Mouse (Mus musculus) liver, adult (tissue): ENCODE data around the gene Hnrnpul2.

Source experiments
- GATA4 ChIP-seq: IDR thresholded peaks from 2 replicates; pipeline ENCODE4 v1.6.1; 2014; ENCODE audit warnings: mild to moderate bottlenecking, low read length; ENCODE audit not compliant: insufficient replicate concordance

Hnrnpul2 gene

GRCm38 (mm10) chr19:8838041-8838730 is 18.4 kb downstream of the Hnrnpul2 start:
- TF ChIP-seq GATA4, result no peak

DNA sequence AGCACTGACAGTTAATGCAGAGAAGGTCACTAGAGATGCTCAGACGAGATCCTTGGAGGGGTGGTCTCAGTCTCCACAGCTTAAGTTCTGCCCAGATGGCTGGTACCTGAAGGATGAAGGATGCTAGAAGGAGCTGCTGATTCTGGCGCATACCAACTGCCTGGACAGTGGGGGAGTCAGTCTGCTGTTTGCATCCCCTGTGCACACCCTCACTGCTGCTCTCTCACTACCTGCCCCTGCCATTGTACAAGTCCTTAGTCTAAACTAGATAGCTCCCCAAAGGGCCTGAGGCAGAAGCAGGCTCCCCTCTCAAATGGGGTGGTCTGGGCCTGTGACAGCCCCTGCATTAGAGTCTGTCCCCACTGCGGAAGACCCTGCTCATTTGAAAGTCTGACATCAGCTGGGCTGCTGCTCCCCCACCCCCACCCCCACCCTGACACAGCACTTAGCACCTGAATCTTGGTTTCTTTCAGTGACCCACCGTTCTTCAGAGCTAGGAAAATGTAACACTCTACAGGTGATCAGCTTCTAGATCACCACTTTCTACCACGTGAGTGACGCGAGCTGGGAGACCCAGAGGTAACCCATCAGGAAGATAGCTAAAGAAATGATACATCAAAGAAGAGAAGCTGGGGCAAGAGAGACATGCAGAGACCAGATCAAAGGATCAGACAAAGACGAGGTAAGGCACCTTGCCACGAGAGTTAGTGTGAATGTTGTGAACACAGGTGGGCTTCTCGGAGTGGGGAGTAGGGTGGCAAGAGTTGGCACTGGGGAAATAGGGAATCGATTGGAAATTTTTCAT is 19.5 kb downstream of the Hnrnpul2 start, which contains the start of gene Gng3:
Gng3 (minus strand) TSS at position 92 of the 805 bp plus-strand sequence.
- TF ChIP-seq GATA4, result no peak

DNA sequence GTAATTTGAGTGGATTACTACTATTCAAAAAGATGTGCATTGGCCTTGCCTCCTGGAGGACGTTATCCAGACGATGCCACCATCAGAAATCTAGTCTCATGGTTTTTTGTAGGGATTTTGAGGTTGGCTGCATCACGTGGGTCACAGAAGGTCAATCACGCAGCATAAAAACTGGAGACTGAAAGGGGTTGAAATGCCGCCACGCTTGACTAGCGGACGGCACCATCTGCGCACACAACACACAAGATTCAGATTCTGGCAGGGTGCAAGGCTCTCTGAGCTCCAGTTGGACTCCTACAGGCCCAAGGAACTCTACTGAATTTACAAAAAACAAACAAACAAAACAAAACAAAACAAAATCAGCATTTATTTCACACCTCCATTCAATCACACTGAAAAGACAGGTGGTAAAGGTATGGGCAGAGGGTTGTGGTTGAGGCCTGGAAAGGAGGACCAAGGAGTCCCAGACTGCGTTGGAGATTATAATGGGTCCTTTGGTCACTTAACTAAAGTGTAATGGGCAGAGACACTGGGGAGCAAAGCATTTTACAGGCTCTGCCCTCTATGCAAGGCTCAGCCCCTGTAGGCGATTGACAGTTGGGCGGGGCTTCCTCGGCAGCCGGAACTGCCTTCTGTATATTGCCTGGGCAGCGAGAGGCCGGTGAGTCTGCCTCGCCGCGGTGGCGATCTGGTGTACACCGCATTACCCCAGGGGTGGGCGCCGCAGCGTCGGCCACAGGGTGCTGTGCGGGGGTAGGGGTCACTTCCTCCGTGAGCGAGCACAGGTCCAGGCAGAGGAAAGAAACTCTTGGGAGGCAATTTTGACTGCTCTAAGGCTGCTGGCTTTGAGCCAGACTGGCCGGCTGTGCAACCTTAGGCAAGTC is 20.3 kb downstream of the Hnrnpul2 start:
- TF ChIP-seq GATA4, result no peak

DNA sequence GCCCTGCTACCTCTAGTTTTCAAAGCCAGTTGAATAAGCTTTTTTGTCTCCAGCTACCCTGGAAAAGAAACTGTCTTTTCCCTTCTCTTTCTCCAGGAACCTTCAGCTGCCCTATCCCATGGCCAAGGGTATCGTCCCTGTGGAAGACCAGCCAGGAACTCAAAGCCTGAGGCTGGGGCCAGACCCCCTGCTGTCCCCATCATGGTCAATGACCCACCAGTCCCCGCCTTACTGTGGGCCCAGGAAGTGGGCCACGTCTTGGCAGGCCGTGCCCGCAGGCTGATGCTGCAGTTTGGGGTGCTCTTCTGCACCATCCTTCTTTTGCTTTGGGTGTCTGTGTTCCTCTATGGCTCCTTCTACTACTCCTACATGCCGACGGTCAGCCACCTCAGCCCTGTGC is 21.2 kb downstream of the Hnrnpul2 start:
- no peak for TF ChIP-seq GATA4

DNA sequence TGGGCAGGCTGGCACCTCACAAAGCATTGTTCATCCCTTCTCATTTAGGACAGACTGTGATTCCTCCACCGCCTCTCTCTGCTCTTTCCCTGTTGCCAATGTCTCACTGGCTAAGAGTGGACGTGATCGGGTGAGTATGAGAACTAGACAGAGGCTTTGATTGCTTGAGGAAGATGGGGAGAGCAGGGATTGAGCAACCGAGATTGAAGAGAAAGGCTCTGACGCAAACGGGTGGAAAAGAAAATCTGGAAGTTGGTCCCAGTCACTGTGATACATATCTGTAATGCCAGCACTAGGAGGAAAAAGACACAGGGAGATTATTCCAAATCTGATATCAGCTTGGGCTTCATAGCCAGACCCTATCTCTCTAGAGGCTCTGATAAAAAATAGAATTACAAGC is 23.2 kb downstream of the Hnrnpul2 start:
- no peak for TF ChIP-seq GATA4

GRCm38 (mm10) chr19:8844371-8845129 is 24.7 kb downstream of the Hnrnpul2 start:
- no peak for TF ChIP-seq GATA4

DNA sequence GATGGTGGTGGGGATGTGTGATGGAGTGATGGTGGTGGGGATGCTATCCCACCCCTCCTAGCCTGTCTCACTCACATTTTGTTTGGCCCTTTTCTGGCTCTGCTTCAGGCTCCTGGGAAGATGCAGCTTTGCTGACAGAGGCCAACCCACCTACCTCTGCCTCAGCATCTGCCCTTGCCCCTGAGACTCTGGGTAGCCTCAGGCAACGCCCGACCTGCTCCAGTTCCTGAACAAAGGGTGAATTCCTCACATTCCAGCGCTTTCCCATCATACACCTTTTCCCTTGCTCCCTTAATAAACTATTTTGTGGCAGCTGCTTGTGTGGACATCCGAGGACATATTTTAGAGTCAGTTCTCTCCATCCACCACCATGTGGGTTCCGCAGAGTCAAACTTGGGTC is 28.5 kb downstream of the Hnrnpul2 start:
- no peak for TF ChIP-seq GATA4

DNA sequence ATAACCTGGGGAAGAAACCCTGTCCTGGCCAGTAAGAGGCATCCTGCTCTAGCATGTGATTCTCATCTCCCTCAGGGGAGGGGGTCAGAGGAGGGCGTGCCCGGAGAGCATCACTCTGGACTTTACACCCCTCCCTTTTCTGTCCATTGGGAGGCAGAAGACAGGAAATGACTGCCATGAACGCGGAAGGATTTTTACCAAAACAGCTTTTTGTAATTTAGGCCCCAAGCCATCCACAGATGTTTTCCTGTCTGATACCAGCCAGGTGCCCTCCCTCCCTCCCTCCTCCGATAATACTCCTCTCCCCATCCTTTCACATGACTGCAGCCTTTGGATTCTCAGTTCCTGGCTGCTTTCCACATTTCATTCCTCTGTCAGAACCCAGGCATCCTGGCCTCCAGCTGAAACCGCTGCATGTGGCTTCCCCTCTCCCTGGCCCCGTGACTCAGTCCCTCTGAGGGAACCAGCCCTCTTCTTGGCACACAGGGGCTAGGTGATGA is 30.6 kb downstream of the Hnrnpul2 start, which contains the start of gene Lrrn4cl:
Lrrn4cl (plus strand) TSS at position 367 of the 500 bp plus-strand sequence.
- no peak for TF ChIP-seq GATA4

- no peak for TF ChIP-seq GATA4
These were observed 31.8 kb downstream of the Hnrnpul2 start for GRCm38 (mm10) chr19:8851639-8852038.

DNA sequence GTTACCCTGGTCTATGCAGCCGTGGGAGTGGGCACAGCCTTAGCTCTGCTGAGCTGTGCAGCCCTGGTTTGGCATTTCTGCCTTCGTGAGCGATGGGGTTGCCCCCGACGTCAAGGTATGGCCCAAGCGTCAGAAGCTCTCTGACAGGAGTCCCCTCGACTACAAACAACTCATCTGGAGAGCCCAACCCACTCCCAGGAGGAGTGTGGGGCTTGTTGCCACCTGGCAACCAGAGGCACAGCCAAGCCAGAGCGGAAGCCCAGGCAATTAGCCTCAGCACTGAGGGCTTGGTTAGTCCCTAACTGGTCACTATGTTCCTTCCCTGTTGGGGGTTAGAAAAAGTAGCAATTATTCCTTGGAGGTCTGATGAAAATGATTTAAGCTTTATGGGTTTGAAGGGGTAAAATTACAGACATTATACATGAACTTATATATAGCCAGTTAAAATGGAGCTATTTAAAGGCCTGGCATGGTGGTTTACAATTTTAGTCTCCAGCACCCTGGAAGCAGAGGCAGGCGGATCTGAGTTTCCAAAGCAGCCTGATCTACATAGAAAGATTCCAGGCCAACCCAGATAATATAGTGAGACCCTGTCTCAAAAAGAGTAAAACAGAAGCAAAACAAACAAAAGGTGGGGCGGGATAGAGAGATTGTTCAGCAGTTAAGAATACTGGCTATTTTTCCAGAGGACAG is 32.6 kb downstream of the Hnrnpul2 start:
- TF ChIP-seq GATA4, result no peak

DNA sequence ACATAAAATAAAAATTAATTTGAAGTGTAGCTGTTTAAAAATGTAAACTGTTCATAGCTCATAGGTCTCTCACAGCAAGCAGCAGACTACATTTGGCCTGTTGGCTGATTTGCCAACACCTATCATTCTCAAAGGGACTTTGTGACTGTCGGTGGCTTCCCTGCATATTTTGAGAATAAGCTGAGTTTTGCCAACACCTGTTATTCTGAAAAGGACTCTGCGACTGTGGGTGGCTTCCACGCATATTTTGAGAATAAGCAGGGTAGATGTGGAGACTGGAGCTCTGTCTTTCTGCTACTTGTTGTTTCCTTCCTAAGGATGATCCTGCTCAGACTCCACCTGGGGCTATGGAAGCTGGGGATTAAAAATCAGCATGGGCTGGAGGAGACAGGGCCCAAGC is 33.3 kb downstream of the Hnrnpul2 start:
- no peak for TF ChIP-seq GATA4

GRCm38 (mm10) chr19:8857689-8858088 is 37.9 kb downstream of the Hnrnpul2 start:
- no peak for TF ChIP-seq GATA4

GRCm38 (mm10) chr19:8859018-8859417 is 39.2 kb downstream of the Hnrnpul2 start:
- no peak for TF ChIP-seq GATA4

- TF ChIP-seq GATA4, result no peak
These were observed 44.5 kb downstream of the Hnrnpul2 start for GRCm38 (mm10) chr19:8864265-8864664.
